Mouse (Mus musculus): ENCODE measurements around the gene Tmem54.

DNA sequence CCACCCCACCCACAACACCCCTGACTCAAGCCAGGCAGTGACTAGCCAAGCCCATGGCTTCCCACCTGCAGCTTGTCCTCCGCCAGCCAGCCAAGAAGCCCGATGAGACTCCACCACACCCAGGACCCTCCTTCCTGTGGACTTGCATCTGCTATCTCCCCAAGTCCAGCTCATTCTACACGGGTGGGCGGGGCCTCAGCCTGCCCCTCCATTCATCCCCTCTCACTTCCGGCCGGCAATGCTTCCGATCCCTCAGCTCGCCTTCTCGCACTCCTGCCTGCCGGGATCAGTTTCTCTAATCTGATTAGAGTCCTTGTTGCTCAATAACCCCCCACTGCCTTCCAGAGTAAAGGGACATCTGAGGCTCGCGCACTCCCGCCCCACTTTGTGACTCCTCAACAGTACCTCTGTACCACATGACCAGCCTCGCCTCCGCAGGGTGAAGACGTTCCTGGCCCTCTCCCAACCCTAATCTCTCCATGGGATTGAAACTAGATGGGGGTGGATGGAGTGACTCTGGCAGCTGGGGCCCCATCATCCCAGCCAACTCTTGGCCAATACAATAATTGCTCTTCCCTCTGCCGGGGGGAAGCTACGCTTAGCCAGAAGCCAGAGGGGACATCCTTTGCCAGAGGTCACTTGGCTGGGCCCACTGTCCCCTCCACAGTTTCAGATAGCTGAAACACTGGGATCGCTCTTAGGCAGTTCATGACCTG, 20.5 kb downstream of the Tmem54 start:
- no peak for TF ChIP-seq GATA1 (IDR thresholded peaks at IDR 0.05; ENCODE audit: low read length)
- no peak for TF ChIP-seq TAL1 (IDR thresholded peaks at IDR 0.05; ENCODE audit: low read length)

All from erythroblast, embryonic 14.5 days (primary cell).